Mouse (Mus musculus): ENCODE measurements around the gene Pla2g10. TPM values are rescaled to one million over a fixed set of nuclear protein-coding genes. Genes with fewer than 3 reads are reported as not detected.
"Not testable (repeated sequence)": the region's sequence is repeated elsewhere in the genome, so short reads cannot be mapped to it uniquely, and the experiment has no call there.

Gene Pla2g10
- total and polyA plus RNA-seq, 3 experiments: 0.16 TPM; not detected in 2

DNA sequence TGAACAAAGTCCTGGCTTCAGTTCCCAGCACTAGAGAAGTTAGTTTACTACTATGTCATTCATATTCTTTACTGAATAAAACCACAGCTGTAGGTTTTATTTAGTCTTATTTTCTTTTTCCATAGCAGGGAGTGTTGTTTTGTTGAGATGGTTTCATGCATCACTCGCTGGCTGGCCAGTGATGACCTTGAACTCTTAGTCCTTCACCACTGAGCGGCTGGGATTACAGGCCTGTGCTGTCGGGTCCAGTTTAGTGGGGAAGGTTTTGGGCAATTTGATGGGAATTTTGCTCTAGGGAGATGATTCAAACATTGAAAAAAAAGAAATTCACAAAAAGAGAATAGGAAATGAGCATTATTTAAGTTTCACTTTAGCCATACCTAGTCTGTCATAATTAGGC lies 56.3 kb downstream of the Pla2g10 start:
- no peak for DNase-seq
- Histone ChIP-seq H3K27me3 (ENCODE audit: control insufficient read depth, insufficient read depth, low read length) (no peaks in the 10 kb centered on the region), H3K27ac (no peak overlapping the region), H3K36me3 (ENCODE audit: control insufficient read depth, insufficient read depth, low read length) (peaks cover 26% of the 10 kb centered on the region), H3K4me3 (no peak overlapping the region), H3K9ac (ENCODE audit: low read depth, low read length) (no peak overlapping the region), H3K79me2 (replicated peaks; ENCODE audit: control insufficient read depth, insufficient read depth, low read length) (peaks cover 3% of the 10 kb centered on the region), H3K4me1 (ENCODE audit: control insufficient read depth, insufficient read depth, low read length) (peaks cover 8% of the 10 kb centered on the region)
- WGBS: 81% methylated on average over 3 of the region's 3 CpGs
- no peak for TF ChIP-seq CTCF (IDR thresholded peaks at IDR 0.05)
- no peak for TF ChIP-seq EP300 (IDR thresholded peaks at IDR 0.05; ENCODE audit: insufficient read depth, low read depth, low read length)
- no peak for TF ChIP-seq POLR2A (IDR thresholded peaks at IDR 0.05; ENCODE audit: insufficient read depth, low read depth, low read length)
- intact Hi-C loops (cut with DNase I): loop anchor here (5.0 kb wide), 2 partner anchors 108 to 143 kb away; partner anchors contain the start of genes Ntan1 and Rrn3

DNA sequence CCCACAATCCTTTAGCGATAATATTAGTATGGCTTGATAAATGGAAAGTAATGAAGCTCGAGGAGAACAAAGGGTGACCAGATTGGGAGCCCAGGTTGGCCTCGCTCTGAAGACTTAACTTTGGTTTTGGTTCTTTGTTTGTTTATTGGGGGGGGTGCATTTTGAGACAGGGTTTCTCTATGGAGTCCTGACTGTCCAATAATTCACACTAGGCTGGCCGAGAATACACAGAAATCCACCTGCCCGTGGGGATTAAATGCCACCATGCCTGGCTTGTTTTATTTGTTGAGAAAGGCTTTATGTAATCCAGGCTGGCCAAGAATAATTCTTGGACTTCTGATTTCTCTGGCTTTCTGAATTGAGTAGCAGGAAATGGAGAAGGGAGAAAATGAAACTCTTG lies 57.7 kb downstream of the Pla2g10 start:
- TF ChIP-seq EP300 (IDR thresholded peaks at IDR 0.05; ENCODE audit: insufficient read depth, low read depth, low read length): no peak
- TF ChIP-seq POLR2A (IDR thresholded peaks at IDR 0.05; ENCODE audit: insufficient read depth, low read depth, low read length): no peak
- TF ChIP-seq CTCF (IDR thresholded peaks at IDR 0.05): no peak
- WGBS: 71% methylated on average over 5 of the region's 5 CpGs
- Histone ChIP-seq H3K4me3 (no peak overlapping the region), H3K36me3 (ENCODE audit: control insufficient read depth, insufficient read depth, low read length) (peaks cover 19% of the 10 kb centered on the region), H3K4me1 (ENCODE audit: control insufficient read depth, insufficient read depth, low read length) (peaks cover 10% of the 10 kb centered on the region), H3K79me2 (replicated peaks; ENCODE audit: control insufficient read depth, insufficient read depth, low read length) (peaks cover 3% of the 10 kb centered on the region), H3K9ac (ENCODE audit: low read depth, low read length) (no peak overlapping the region), H3K27ac (no peak overlapping the region), H3K27me3 (ENCODE audit: control insufficient read depth, insufficient read depth, low read length) (no peaks in the 10 kb centered on the region)
- intact Hi-C loops (cut with DNase I): loop anchor here (5.0 kb wide), 2 partner anchors 109 to 144 kb away; partner anchors contain the start of genes Ntan1 and Rrn3
- no peak for DNase-seq

DNA sequence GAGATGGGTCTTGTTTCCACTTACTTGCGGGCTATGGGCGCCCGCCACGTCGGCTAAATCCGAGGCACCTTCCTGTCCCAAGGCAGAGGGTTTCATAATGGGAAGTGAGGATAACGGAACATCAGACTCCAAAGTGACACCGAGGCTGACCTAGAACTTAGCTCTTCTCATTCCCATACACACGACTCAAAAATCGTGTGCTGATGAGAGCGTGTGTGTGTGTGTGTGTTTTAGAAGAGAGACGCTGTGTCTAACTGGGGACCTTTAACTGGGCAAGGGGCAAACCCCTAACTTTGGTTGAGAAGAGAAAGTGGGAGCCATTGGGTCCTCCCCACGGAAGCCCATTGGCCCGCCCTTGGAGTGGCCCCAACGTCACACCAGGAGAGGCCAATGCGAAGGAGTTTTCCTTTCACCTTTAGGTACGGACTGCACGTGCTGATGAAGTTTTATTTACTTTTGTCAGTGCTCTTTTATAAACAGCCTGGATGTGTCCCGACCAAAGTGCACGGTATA lies 58.3 kb downstream of the Pla2g10 start:
- H3K4me1 ChIP-seq (ENCODE audit: control insufficient read depth, insufficient read depth, low read length): peaks cover 10% of the 10 kb centered on the region
- H3K27me3 ChIP-seq (ENCODE audit: control insufficient read depth, insufficient read depth, low read length): no peaks in the 10 kb centered on the region
- H3K79me2 ChIP-seq (replicated peaks; ENCODE audit: control insufficient read depth, insufficient read depth, low read length): peaks cover 1% of the 10 kb centered on the region
- TF ChIP-seq POLR2A (IDR thresholded peaks at IDR 0.05; ENCODE audit: insufficient read depth, low read depth, low read length) (no peak; the same call in 1 of the 2 replicates), EP300 (IDR thresholded peaks at IDR 0.05; ENCODE audit: insufficient read depth, low read depth, low read length) (0 out of 2 replicates have a peak, but pooled peaks have one; percentile 5)
- peak overlapping the region; percentile 97 for H3K4me3 ChIP-seq
- WGBS: under 1% methylated on average over 20 of the region's 20 CpGs
- H3K36me3 ChIP-seq (ENCODE audit: control insufficient read depth, insufficient read depth, low read length): peaks cover 17% of the 10 kb centered on the region
- intact Hi-C loops (cut with DNase I): loop anchor here (5.0 kb wide), 2 partner anchors 110 to 145 kb away; partner anchors contain the start of genes Ntan1 and Rrn3
- peak; percentile 70 to 75 for DNase-seq
- H3K27ac ChIP-seq: peak overlapping the region; percentile 94
- H3K9ac ChIP-seq (ENCODE audit: low read depth, low read length): peak overlapping the region; percentile 95

DNA sequence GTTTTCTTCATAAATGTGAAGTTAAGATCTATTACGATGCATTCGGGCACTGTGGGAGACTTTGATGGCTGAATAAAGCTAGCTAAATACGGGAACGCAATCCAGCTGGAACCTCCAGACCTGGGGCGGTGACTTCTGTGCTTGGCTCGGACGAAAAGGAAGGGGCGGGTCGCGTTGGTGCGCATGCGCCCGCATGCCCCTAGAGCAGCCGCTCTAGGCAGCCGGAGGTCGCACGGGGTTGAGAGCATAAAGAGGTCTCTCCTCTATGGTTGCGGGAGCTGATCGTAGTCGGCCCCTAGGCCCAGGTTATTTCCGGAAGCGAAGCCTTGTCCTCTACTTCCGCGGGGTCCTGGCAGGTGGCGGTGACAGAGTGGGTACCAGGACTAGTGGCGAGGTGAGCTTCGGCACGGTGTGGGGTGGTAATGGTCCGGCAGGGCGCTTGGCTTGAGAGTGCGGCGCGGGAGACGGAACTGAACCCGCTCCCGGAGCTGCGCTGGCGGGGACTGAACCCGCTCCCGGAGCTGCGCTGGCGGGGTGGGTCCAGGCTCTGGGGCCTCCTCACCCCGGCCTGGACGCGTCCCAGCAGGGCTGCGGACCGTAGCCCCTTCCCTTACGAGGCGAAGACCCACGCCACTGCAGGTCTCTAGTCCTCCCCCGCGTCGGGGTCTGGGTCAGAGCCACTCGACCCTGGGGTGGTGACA lies 58.9 kb downstream of the Pla2g10 start, which contains the start of the genes Bfar and 3110001I22Rik:
Bfar (plus strand) TSS at position 174 of the 701 bp plus-strand sequence.
3110001I22Rik (plus strand) TSS at position 245 of the 701 bp plus-strand sequence.
- peaks cover 11% of the 10 kb centered on the region for H3K4me1 ChIP-seq (ENCODE audit: control insufficient read depth, insufficient read depth, low read length)
- peaks cover 12% of the 10 kb centered on the region for H3K36me3 ChIP-seq (ENCODE audit: control insufficient read depth, insufficient read depth, low read length)
- peak within 1 kb of the TSS; percentile 94 for H3K27ac ChIP-seq
- H3K9ac ChIP-seq (ENCODE audit: low read depth, low read length): peak within 1 kb of the TSS; percentile 95
- DNase-seq: peak; percentile 91 to 94
- intact Hi-C loops (cut with DNase I): loop anchor here (5.0 kb wide), 2 partner anchors 110 to 145 kb away; partner anchors contain the start of genes Ntan1 and Rrn3
- H3K27me3 ChIP-seq (ENCODE audit: control insufficient read depth, insufficient read depth, low read length): no peaks in the 10 kb centered on the region
- TF ChIP-seq POLR2A (IDR thresholded peaks at IDR 0.05; ENCODE audit: insufficient read depth, low read depth, low read length): peak; percentile 98
- TF ChIP-seq CTCF (IDR thresholded peaks at IDR 0.05): 0 out of 2 replicates have a peak, but pooled peaks have one; percentile 19
- no peak for TF ChIP-seq EP300 (IDR thresholded peaks at IDR 0.05; ENCODE audit: insufficient read depth, low read depth, low read length)
- 0% methylated on average over 54 of the region's 54 CpGs for WGBS
- H3K79me2 ChIP-seq (replicated peaks; ENCODE audit: control insufficient read depth, insufficient read depth, low read length): peaks cover 1% of the 10 kb centered on the region
- peak within 1 kb of the TSS; percentile 97 for H3K4me3 ChIP-seq

DNA sequence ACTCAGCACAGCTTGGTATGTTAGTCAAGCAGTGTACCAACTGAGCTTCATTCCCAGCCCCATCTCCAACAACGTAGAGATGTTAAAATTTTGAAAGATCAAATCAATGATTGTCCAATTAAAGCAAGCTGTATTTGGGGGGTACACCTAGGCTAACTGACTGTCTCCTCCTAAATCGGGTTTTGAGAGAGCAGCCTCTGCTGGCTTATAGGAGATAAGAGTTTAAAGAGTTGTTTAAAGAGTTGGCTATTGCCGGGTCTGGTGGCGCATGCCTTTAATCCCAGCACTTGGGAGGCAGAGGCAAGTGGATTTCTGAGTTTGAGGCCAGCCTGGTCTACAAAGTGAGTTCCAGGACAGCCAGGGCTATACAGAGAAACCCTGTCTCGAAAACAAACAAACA lies 59.9 kb downstream of the Pla2g10 start:
- Histone ChIP-seq H3K36me3 (ENCODE audit: control insufficient read depth, insufficient read depth, low read length) (peaks cover 12% of the 10 kb centered on the region), H3K4me1 (ENCODE audit: control insufficient read depth, insufficient read depth, low read length) (peaks cover 11% of the 10 kb centered on the region), H3K27ac (peak overlapping the region; percentile 94)
- H3K79me2 ChIP-seq (replicated peaks; ENCODE audit: control insufficient read depth, insufficient read depth, low read length); H3K9ac ChIP-seq (ENCODE audit: low read depth, low read length); DNase-seq; H3K27me3 ChIP-seq (ENCODE audit: control insufficient read depth, insufficient read depth, low read length); H3K4me3 ChIP-seq: not testable (repeated sequence)
- WGBS: 71% methylated on average over 5 of the region's 5 CpGs
- intact Hi-C loops (cut with DNase I): loop anchor here (5.0 kb wide), 2 partner anchors 111 to 146 kb away; partner anchors contain the start of genes Ntan1 and Rrn3

DNA sequence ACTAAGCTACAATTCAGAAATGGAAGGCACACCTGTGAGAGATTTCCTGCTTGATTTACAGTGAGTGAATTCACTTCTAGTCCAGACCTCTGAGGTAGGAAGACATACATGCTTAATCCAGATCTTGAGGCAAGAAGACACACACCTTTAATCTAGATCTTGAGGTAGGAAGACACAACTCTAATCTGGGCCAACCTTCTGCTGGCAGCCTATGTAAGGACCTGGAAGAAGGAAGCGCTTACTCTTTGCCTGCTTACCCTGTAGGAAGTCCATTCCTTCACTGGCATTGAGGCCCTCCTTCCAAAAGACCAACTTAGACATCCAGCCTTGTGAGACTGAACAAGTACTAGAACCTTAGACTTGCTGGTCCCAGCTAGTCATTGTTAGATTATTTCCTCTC lies 61.5 kb downstream of the Pla2g10 start:
- no peak for DNase-seq
- H3K79me2 ChIP-seq (replicated peaks; ENCODE audit: control insufficient read depth, insufficient read depth, low read length): no peaks in the 10 kb centered on the region; the same call in 1 of the 2 replicates
- 88% methylated on average over 1 of the region's 1 CpGs for WGBS
- H3K9ac ChIP-seq (ENCODE audit: low read depth, low read length): no peak overlapping the region
- intact Hi-C loops (cut with DNase I): no loop called here
- H3K27ac ChIP-seq: no peak overlapping the region
- no peaks in the 10 kb centered on the region for H3K27me3 ChIP-seq (ENCODE audit: control insufficient read depth, insufficient read depth, low read length)
- peaks cover 11% of the 10 kb centered on the region for H3K4me1 ChIP-seq (ENCODE audit: control insufficient read depth, insufficient read depth, low read length)
- no peak overlapping the region for H3K4me3 ChIP-seq
- TF ChIP-seq CTCF (IDR thresholded peaks at IDR 0.05) (no peak), EP300 (IDR thresholded peaks at IDR 0.05; ENCODE audit: insufficient read depth, low read depth, low read length) (no peak), POLR2A (IDR thresholded peaks at IDR 0.05; ENCODE audit: insufficient read depth, low read depth, low read length) (no peak)
- H3K36me3 ChIP-seq (ENCODE audit: control insufficient read depth, insufficient read depth, low read length): peaks cover 11% of the 10 kb centered on the region
